Mouse (Mus musculus): Measurements from ENCODE around the gene Cpb2. TPM values are rescaled to one million over a fixed set of nuclear protein-coding genes. Genes with fewer than 3 reads are reported as not detected.

Cpb2 gene
- polyA plus RNA-seq, 1 experiment from 2014 or later = 0.28 TPM

DNA sequence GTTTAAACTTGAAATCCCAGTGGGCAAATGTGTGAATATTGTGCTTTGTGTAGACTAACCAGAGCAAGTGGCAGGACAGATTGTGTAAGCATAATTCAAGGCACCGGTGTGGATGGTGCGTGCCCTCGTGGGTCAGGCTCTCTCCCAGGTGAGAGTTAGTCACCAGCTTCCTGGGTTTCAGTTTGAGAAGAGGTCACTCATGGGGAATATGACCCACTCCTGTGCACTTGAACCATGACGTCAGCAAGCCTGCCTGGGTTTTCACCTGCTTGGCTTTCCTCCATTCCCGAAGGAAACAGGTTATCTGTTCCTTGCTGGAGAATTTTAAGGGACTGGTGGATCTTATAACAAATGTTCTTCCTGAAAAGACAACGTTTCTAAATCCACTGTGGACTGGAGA, 19.7 kb upstream of the Cpb2 start:
- Histone ChIP-seq H3K4me3 (no peak overlapping the region), H3K9me3 (no peaks in the 10 kb centered on the region), H3K27ac (no peak overlapping the region), H3K4me1 (no peaks in the 10 kb centered on the region), H3K27me3 (no peaks in the 10 kb centered on the region), H3K9ac (no peak overlapping the region), H3K36me3 (no peaks in the 10 kb centered on the region), H3K4me2 (replicated peaks) (no peak overlapping the region)
- ATAC-seq (ENCODE audit: insufficient number of reproducible peaks, insufficient read depth, low FRiP score, low TSS enrichment) = no peak
- 78% methylated on average over 6 of the region's 6 CpGs for WGBS

DNA sequence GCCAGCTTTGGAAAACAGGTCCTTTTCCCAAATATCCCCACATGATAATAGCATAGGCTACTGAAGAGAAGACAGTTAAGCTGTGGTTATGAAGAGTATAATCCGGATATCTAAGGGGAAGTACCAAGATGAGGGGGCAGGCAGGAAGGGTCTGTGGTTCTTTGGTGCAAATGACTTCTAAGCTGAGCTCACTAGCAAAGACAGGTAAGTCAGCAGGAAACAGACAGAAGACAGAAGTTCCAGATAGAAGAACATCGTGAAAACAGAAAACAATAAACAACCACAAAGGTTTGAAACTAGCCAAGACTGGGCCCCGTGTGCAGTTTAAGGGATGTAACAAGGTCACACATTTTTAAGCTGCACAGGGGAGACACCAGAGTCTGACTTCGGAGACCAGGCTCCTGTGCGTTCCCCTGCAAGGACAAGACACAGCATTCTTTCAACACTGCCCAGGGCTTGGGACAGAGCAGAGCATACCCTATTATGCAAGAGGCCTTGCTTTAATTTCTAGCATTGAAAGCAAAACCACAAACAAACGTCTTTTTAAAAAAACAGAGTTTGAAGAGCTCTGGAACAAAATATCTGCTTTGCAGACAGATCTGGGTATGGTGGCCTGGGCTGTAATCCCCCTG, 14.5 kb upstream of the Cpb2 start:
- WGBS = 66% methylated on average over 6 of the region's 6 CpGs
- no peak overlapping the region for H3K4me3 ChIP-seq
- no peaks in the 10 kb centered on the region for H3K4me1 ChIP-seq
- no peak for ATAC-seq (ENCODE audit: insufficient number of reproducible peaks, insufficient read depth, low FRiP score, low TSS enrichment)
- no peaks in the 10 kb centered on the region for H3K9me3 ChIP-seq
- H3K4me2 ChIP-seq (replicated peaks) = no peak overlapping the region
- no peak overlapping the region for H3K9ac ChIP-seq
- no peaks in the 10 kb centered on the region for H3K36me3 ChIP-seq
- no peak overlapping the region for H3K27ac ChIP-seq
- H3K27me3 ChIP-seq = no peaks in the 10 kb centered on the region

GRCm38 (mm10) chr14:75229834-75230233, 12.3 kb upstream of the Cpb2 start:
- Histone ChIP-seq H3K4me2 (replicated peaks) (no peak overlapping the region), H3K36me3 (no peaks in the 10 kb centered on the region), H3K27ac (no peak overlapping the region), H3K4me1 (no peaks in the 10 kb centered on the region), H3K4me3 (no peak overlapping the region), H3K9me3 (no peaks in the 10 kb centered on the region), H3K9ac (no peak overlapping the region), H3K27me3 (no peaks in the 10 kb centered on the region)
- no peak for ATAC-seq (ENCODE audit: insufficient number of reproducible peaks, insufficient read depth, low FRiP score, low TSS enrichment)
- WGBS = 68% methylated on average over 2 of the region's 2 CpGs

- H3K4me2 ChIP-seq (replicated peaks) = no peak overlapping the region
Observed at GRCm38 (mm10) chr14:75233070-75233469, 9.0 kb upstream of the Cpb2 start.

DNA sequence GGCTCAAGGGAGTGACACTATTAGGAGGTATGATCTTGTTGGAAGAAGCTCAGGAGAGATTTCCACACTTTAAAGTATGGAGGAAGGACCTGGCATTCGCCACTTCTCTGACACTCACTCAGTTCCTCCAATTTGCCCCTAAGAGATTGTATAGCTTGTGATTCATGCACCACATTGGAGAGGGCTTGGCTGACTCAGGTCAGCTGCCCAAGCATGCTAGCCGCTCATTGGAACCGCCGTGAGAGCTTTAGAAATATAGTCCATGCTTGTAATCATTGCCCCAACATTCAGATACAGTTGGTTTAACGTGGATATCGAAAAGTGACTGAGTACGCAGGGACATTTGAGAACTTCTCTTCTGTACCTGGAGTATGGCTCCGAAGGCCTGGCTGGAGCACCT, 6.5 kb upstream of the Cpb2 start:
- no peak overlapping the region for H3K9ac ChIP-seq
- no peak overlapping the region for H3K27ac ChIP-seq
- H3K4me2 ChIP-seq (replicated peaks) = no peak overlapping the region
- no peak overlapping the region for H3K4me3 ChIP-seq
- H3K9me3 ChIP-seq = no peaks in the 10 kb centered on the region
- H3K4me1 ChIP-seq = peaks cover 3% of the 10 kb centered on the region; the same call in 1 of the 2 replicates
- 84% methylated on average over 8 of the region's 8 CpGs for WGBS
- ATAC-seq (ENCODE audit: insufficient number of reproducible peaks, insufficient read depth, low FRiP score, low TSS enrichment) = no peak
- H3K36me3 ChIP-seq = no peaks in the 10 kb centered on the region
- H3K27me3 ChIP-seq = no peaks in the 10 kb centered on the region

More at GRCm38 (mm10) chr14:75233070-75233469, 9.0 kb upstream of the Cpb2 start:
- 83% methylated on average over 5 of the region's 5 CpGs for WGBS
- Histone ChIP-seq H3K36me3 (no peaks in the 10 kb centered on the region), H3K9me3 (no peaks in the 10 kb centered on the region), H3K4me1 (peaks cover 3% of the 10 kb centered on the region; the same call in 1 of the 2 replicates), H3K27ac (no peak overlapping the region), H3K27me3 (no peaks in the 10 kb centered on the region), H3K4me3 (no peak overlapping the region), H3K9ac (no peak overlapping the region)
- ATAC-seq (ENCODE audit: insufficient number of reproducible peaks, insufficient read depth, low FRiP score, low TSS enrichment) = no peak

- H3K4me1 ChIP-seq = peaks cover 3% of the 10 kb centered on the region; the same call in 1 of the 2 replicates
- no peak for ATAC-seq (ENCODE audit: insufficient number of reproducible peaks, insufficient read depth, low FRiP score, low TSS enrichment)
- H3K9me3 ChIP-seq = no peaks in the 10 kb centered on the region
- H3K4me2 ChIP-seq (replicated peaks) = no peak overlapping the region
- WGBS = 58% methylated on average over 9 of the region's 9 CpGs
- H3K27me3 ChIP-seq = no peaks in the 10 kb centered on the region
- no peak overlapping the region for H3K27ac ChIP-seq
- no peak overlapping the region for H3K9ac ChIP-seq
- no peak overlapping the region for H3K4me3 ChIP-seq
- no peaks in the 10 kb centered on the region for H3K36me3 ChIP-seq
Observed at GRCm38 (mm10) chr14:75235955-75236635, 6.0 kb upstream of the Cpb2 start.

GRCm38 (mm10) chr14:75236636-75237003, 5.5 kb upstream of the Cpb2 start:
- ATAC-seq (ENCODE audit: insufficient number of reproducible peaks, insufficient read depth, low FRiP score, low TSS enrichment) = no peak
- Histone ChIP-seq H3K27ac (no peak overlapping the region), H3K4me2 (replicated peaks) (no peak overlapping the region), H3K4me1 (peaks cover 3% of the 10 kb centered on the region; the same call in 1 of the 2 replicates), H3K9ac (no peak overlapping the region), H3K27me3 (no peaks in the 10 kb centered on the region), H3K9me3 (no peaks in the 10 kb centered on the region), H3K36me3 (no peaks in the 10 kb centered on the region), H3K4me3 (no peak overlapping the region)
- 85% methylated on average over 4 of the region's 4 CpGs for WGBS

GRCm38 (mm10) chr14:75237096-75237495, 5.0 kb upstream of the Cpb2 start:
- Histone ChIP-seq H3K27me3 (no peaks in the 10 kb centered on the region), H3K9ac (no peak overlapping the region), H3K4me1 (peaks cover 3% of the 10 kb centered on the region; the same call in 1 of the 2 replicates), H3K36me3 (no peaks in the 10 kb centered on the region), H3K4me2 (replicated peaks) (no peak overlapping the region), H3K9me3 (no peaks in the 10 kb centered on the region), H3K27ac (no peak overlapping the region), H3K4me3 (no peak overlapping the region)
- 87% methylated on average over 8 of the region's 8 CpGs for WGBS
- no peak for ATAC-seq (ENCODE audit: insufficient number of reproducible peaks, insufficient read depth, low FRiP score, low TSS enrichment)

GRCm38 (mm10) chr14:75238054-75238692, 3.9 kb upstream of the Cpb2 start:
- Histone ChIP-seq H3K4me3 (no peak overlapping the region), H3K4me1 (peaks cover 3% of the 10 kb centered on the region; the same call in 1 of the 2 replicates), H3K9ac (no peak overlapping the region), H3K36me3 (no peaks in the 10 kb centered on the region), H3K27ac (no peak overlapping the region), H3K4me2 (replicated peaks) (no peak overlapping the region), H3K9me3 (no peaks in the 10 kb centered on the region), H3K27me3 (no peaks in the 10 kb centered on the region)
- ATAC-seq (ENCODE audit: insufficient number of reproducible peaks, insufficient read depth, low FRiP score, low TSS enrichment) = no peak
- 80% methylated on average over 6 of the region's 6 CpGs for WGBS

- WGBS = 69% methylated on average over 11 of the region's 11 CpGs
- Histone ChIP-seq H3K4me3 (no peak overlapping the region), H3K4me2 (replicated peaks) (no peak overlapping the region), H3K9me3 (no peaks in the 10 kb centered on the region), H3K27ac (no peak overlapping the region), H3K4me1 (no peaks in the 10 kb centered on the region), H3K36me3 (no peaks in the 10 kb centered on the region), H3K27me3 (no peaks in the 10 kb centered on the region), H3K9ac (no peak overlapping the region)
- ATAC-seq (ENCODE audit: insufficient number of reproducible peaks, insufficient read depth, low FRiP score, low TSS enrichment) = no peak
Observed at GRCm38 (mm10) chr14:75246024-75247000, 4.2 kb downstream of the Cpb2 start.

DNA sequence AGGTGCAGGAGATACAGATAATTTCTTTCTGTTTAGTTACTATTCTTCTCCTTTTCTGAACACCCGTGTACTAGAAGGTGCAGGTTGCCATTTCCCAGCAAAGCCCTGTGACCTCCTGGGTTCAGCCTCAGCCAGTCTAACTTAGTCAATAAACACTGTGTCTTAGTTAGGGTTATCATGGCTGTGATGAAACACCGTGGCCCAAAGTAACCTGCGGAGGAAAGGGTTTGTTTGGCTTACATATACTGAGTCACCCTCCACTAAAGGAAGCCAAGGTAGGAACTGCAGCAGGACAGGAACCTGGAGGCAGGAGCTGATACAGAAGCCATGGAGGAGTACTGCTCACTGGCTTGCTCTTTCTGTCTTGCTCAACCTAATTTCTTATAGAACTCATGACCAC, 8.3 kb downstream of the Cpb2 start:
- no peak for ATAC-seq (ENCODE audit: insufficient number of reproducible peaks, insufficient read depth, low FRiP score, low TSS enrichment)
- H3K27me3 ChIP-seq = no peaks in the 10 kb centered on the region
- no peak overlapping the region for H3K9ac ChIP-seq
- H3K4me3 ChIP-seq = no peak overlapping the region
- H3K4me2 ChIP-seq (replicated peaks) = no peak overlapping the region
- H3K27ac ChIP-seq = no peak overlapping the region
- H3K36me3 ChIP-seq = no peaks in the 10 kb centered on the region
- 87% methylated on average over 3 of the region's 3 CpGs for WGBS
- no peaks in the 10 kb centered on the region for H3K9me3 ChIP-seq
- H3K4me1 ChIP-seq = no peaks in the 10 kb centered on the region

All from embryonic facial prominence, embryonic 12.5 days (tissue).